Mouse (Mus musculus) gastrocnemius, postnatal 10 days (tissue): ENCODE measurements around the gene Zfp286. TPM values are rescaled to one million over a fixed set of nuclear protein-coding genes. Genes with fewer than 3 reads are reported as not detected.

Source experiments
- DNase-seq: peaks from one replicate; pipeline ENCODE4 v3.0.0; 2021; ENCODE audit warnings: mixed read lengths
- long read RNA-seq, 2 experiments: library from polyadenylated mRNA; stranded (forward); transcript quantifications; one replicate each; pipeline ENCODE4 v2.0.0; 2021
- total RNA-seq, 2 experiments: library from RNA; stranded (reverse); gene quantifications; 2 replicates each; pipeline ENCODE4 v1.2.3; 2021

Zfp286 gene
- 1 to 10 TPM; 1.3 to 3.5 TPM for total RNA-seq
- long read RNA-seq, experiment 1, partial matches to known transcripts = 1 of 8 reads
- long read RNA-seq, experiment 1, other reads (novel, unspliced or antisense) = 4 of 8 reads
- long read RNA-seq, experiment 2, partial matches to known transcripts = 0 of 2 reads
- long read RNA-seq, experiment 2, other reads (novel, unspliced or antisense) = 0 of 2 reads

GRCm38 (mm10) chr11:62788935-62789616 is at the start of gene Zfp286:
Gene Zfp286 (minus strand): TSS chr11:62789462.
- peak; percentile 81 for DNase-seq

- no peak for DNase-seq
Measured at GRCm38 (mm10) chr11:62831906-62832305, 42.6 kb upstream of the Zfp286 start.

GRCm38 (mm10) chr11:62830387-62830786 is 41.1 kb upstream of the Zfp286 start:
- DNase-seq = no peak

GRCm38 (mm10) chr11:62827911-62828310 is 38.6 kb upstream of the Zfp286 start:
- DNase-seq = no peak

GRCm38 (mm10) chr11:62827135-62827534 is 37.9 kb upstream of the Zfp286 start:
- DNase-seq = no peak

- DNase-seq = no peak
Measured at GRCm38 (mm10) chr11:62826106-62826733, 37.0 kb upstream of the Zfp286 start.

- no peak for DNase-seq
Measured at GRCm38 (mm10) chr11:62825222-62826105, 36.2 kb upstream of the Zfp286 start.

- no peak for DNase-seq
Measured at GRCm38 (mm10) chr11:62824211-62824610, 34.9 kb upstream of the Zfp286 start.

- no peak for DNase-seq
Measured at GRCm38 (mm10) chr11:62821893-62822292, 32.6 kb upstream of the Zfp286 start.

GRCm38 (mm10) chr11:62820661-62821437 is 31.6 kb upstream of the Zfp286 start:
- DNase-seq = peak; percentile 32

- peak; percentile 82 for DNase-seq
Measured at GRCm38 (mm10) chr11:62820059-62820541, 30.8 kb upstream of the Zfp286 start, which contains the start of gene Trim16. Gene Trim16 (plus strand): TSS chr11:62820231.

- no peak for DNase-seq
Measured at GRCm38 (mm10) chr11:62819059-62819686, 29.9 kb upstream of the Zfp286 start.

- DNase-seq = no peak
Measured at GRCm38 (mm10) chr11:62816591-62816990, 27.3 kb upstream of the Zfp286 start.

- DNase-seq = no peak
Measured at GRCm38 (mm10) chr11:62815438-62815837, 26.2 kb upstream of the Zfp286 start.

GRCm38 (mm10) chr11:62814625-62815024 is 25.4 kb upstream of the Zfp286 start:
- DNase-seq = no peak

- DNase-seq = no peak
Measured at GRCm38 (mm10) chr11:62813970-62814624, 24.8 kb upstream of the Zfp286 start.

- DNase-seq = no peak
Measured at GRCm38 (mm10) chr11:62813497-62813896, 24.2 kb upstream of the Zfp286 start.

GRCm38 (mm10) chr11:62812268-62812667 is 23.0 kb upstream of the Zfp286 start:
- no peak for DNase-seq

- DNase-seq = no peak
Measured at GRCm38 (mm10) chr11:62809201-62809600, 19.9 kb upstream of the Zfp286 start.

GRCm38 (mm10) chr11:62807965-62808364 is 18.7 kb upstream of the Zfp286 start:
- no peak for DNase-seq
